Mouse (Mus musculus) gastrocnemius, postnatal 25 days (tissue): ENCODE results near the gene Tceal3. TPM values are rescaled to one million over a fixed set of nuclear protein-coding genes. Genes with fewer than 3 reads are reported as not detected.
"Not testable (repeated sequence)": the region's sequence is repeated elsewhere in the genome, so short reads cannot be mapped to it uniquely, and the experiment has no call there.

Experiments used
- DNase-seq: peaks from one replicate; pipeline ENCODE4 v3.0.0; 2022
- long read RNA-seq, 2 experiments: library from polyadenylated mRNA; stranded (forward); transcript quantifications; one replicate each; pipeline ENCODE4 v2.0.0; 2021
- total RNA-seq, 2 experiments: library from RNA; stranded (reverse); gene quantifications; 1 replicate in 1 of 2; 2 replicates in 1 of 2; pipeline ENCODE4 v1.2.3; 2021

Tceal3 gene
- 1 to 10 TPM in 1 of 2 experiments, under 1 TPM in 1; 0.80 to 1.3 TPM for total RNA-seq
- long read RNA-seq, experiment 1, partial matches to known transcripts, result 0 of 1 reads
- long read RNA-seq, experiment 1, other reads (novel, unspliced or antisense), result 0 of 1 reads
- long read RNA-seq, experiment 2, partial matches to known transcripts, result 0 of 2 reads
- long read RNA-seq, experiment 2, other reads (novel, unspliced or antisense), result 0 of 2 reads

DNA sequence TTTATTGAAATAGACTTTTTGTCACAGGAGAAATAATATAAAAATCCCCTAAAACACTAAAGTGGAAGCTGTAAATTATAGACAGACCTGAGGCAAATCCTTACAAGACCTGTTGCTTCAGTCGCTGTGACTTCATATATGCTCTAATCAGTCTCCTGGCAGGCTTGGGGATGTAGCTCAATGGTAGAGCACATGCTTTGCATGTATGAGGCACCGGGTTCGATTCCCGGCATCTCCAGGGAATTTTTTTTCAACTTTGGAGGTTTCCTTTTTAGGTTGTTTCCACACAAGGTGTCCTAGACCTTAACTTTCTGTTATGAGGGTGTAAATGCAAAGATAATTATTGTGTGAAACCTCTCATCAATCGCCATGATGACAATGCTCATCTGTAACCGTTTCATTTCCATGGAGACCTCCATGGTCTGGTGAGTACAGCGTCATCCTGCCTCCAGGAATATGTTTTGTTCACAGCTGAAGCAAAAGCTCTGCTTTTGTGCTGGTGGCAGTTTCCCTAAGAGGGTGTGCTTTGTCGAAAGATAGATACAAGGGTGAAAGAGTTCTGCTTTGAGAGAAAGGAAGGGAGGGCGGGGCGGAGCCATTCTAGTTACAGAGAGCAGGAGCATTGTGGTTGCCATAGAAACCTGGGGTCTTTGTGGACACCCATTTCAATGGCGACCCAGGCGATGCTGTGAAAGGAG lies at the start of gene Tceal3:
TSS of gene Tceal3 (plus strand) at position 644 of the 698 bp plus-strand sequence.
- no peak for DNase-seq

DNA sequence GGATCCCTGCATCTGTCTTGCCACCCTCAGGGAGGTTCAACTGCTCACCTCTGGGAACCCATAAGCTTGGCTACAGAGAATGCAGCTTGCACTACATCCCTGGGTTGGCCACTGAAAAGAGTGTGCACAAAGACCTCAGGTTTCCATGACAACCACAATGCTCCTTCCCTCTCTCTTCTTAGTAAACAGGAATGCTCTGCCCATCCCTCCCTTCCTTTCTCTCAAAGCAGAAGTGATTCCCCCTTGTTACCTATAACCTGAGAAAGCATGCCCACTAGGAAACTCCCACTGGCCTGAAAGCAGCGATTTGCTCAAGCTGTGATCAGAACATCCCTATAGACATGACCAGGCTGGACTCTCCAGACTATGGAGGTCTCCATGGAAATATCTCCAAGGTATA lies 46.7 kb upstream of the Tceal3 start, which contains the start of gene Kir3dl2:
TSS of gene Kir3dl2 (minus strand) at position 101 of the 400 bp plus-strand sequence.
- DNase-seq, result not testable (repeated sequence)

DNA sequence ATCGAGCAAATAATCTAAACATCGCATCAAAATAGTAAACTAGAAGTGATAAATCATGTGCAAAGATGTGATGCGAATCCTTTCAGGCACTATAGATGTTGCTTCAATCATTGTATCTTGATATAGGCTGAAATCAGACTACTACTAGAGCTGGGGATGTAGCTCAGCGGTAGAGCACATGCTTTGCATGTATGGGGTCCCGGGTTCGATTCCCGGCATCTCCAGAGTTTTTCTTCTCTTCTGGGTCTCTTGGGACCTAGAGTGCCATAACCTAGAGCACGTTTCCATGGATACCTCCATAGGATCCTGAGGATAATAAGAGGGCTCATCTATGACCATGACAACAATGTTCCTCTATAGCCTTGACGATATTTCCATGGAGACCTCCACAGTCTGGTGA lies 21.5 kb upstream of the Tceal3 start:
- DNase-seq, result not testable (repeated sequence)

DNA sequence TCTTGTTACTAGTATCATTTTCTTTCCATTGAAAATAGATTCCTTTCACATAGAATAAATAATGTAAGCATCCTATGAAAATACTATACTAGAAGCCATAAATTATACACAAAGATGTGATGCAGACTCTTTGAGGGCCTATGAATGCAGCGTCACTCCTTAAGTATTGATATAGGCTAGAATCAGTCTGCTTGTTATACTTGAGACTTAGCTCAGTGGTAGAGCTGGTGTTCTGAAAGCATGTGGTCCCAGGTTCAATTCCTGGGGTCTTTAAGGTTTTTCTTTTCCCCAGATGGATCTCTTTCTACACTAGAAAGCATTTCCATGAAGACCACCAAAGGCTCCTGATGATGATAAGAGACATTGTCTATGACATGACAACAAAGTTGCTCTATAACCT lies 6.0 kb upstream of the Tceal3 start:
- DNase-seq, result no peak

DNA sequence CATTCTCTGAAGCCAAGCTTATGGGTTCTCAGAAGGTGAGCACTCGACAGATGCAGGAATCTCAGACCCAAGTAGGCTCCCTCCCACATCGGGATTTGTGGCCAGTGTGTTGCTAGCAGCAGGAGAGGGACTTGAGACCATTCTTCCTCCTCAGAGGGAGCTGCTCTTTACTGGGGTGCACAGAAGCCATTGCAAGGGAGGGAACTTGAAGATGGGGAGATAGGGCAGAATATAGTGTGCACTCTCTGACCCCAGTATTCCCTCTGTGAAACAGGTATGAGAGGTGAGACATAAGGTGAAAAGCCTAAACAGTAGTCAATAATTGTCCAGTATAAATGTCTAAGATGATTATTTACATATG lies 235 bp downstream of the Tceal3 start:
- DNase-seq, result no peak

DNA sequence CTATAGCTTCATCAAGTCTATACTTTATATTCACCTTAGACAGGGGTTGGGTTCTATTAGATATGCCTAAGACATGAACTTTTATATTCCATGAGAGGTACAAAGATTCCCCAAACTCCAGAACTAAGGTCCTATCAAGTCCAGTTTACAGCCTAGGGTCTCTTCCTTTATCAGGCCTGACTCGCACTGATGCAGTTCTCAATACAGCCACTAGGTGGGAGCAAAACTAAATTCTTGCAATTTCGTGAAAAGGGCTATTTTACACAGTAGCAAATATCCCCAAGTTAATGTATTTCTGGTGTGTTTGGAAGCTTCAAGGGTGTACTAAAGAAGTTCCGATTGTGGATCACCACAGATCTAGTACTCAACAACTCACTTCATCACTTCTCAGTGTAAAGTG lies 8.8 kb downstream of the Tceal3 start:
- no peak for DNase-seq

DNA sequence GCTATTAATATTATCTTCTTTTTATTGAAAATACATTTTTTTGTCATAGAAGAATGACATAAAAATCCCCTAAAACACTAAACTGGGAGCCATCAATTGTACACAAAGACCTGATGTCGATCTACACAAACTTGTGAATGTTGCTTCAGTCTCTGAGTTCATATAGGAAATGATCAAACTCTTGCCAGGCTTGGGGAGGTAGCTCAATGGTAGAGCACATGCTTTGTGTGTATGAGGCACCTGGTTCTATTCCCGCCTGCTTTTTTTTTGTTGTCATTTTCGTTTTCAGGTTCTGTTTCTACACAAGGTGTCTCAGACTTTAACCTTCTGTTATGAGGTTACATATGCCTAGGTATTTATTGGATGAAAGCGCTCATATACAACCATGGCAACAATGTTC lies 16.3 kb downstream of the Tceal3 start:
- no peak for DNase-seq

DNA sequence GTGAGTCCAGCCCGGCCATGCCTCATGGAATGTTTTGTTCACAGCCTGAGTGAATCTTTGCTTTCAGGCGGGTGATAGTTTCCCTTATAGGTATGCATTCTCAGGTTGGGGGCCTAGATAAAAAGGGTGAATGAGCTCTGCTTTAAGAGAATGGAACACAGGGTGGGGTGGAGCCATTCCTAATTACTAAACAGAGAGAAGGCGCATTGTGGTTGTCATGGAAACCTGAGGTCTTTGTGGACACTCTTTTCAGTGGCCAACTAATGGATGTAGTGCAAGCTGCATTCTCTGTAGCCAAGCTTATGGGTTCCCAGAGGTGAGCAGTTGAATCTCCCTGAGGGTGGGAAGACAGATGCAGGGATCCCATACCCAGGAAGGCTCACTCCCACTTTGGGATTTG lies 16.8 kb downstream of the Tceal3 start:
- DNase-seq, result no peak

DNA sequence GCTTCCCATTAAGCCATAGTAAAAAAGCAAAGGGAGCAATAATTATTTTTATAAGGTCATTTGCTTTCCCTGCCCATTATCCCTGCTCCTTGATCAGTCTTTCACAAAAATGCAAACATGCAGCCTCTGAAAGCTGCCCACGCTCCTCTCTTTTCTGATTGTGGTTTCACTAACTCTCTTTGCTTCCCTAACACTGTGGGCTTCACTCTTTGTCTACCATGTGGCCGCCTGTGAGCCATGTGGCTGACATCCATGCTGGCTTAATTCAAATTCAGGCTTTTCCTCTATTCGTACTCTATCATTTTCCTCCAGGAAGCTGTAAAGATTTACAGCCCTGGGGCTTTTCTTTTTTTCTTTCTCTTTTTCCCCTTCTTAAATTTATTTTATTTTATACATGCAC lies 20.7 kb downstream of the Tceal3 start:
- DNase-seq, result no peak

DNA sequence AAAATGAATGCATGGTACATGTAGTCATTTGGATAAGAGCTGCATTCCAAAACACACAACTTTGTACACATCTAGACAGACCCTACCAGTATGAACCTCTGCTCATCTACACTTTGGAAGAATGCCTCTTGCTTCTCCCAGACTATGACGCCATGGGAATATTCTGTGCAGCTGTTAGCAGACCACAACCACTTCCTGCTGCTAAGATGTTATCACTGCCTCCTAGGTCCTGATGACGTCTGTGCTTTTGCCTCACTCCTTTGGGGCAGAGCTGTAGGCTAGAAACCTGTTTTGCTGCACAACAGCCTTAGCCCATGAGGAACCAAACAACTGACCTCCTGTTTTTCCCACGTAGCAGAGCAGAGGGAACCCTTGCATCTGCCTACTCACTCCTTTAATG lies 25.2 kb downstream of the Tceal3 start:
- not testable (repeated sequence) for DNase-seq

DNA sequence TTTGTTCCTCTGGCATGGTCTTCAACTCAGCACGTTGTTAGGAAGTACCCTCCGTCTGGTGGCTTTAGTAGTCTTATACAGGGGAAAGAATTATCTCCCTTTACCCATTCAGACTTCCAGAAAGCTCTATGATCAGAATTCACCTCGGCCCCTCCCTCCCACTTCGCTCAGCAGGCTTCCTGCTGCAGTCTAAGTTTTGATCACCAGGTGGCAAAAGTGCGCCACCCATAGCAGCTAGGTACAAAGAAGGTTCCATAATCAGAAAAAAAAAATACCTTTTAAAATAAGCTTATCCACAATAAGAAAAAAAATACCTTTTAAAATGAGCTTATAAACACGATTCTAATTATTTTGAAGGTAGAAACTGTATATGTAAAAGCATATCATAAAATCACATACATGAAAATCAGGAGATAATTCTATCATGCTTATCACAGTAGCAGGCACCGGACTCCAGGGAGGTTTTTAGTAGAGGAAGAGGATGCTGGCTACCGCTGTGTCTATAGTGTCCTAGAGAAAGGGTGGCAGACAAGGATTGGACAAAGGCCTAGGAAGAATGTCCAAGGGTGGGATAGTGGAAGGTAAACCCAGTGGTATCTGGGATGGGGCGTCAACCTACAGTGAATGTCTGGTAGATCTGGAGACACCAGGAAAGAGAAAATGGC lies 34.4 kb downstream of the Tceal3 start:
- DNase-seq, result no peak

DNA sequence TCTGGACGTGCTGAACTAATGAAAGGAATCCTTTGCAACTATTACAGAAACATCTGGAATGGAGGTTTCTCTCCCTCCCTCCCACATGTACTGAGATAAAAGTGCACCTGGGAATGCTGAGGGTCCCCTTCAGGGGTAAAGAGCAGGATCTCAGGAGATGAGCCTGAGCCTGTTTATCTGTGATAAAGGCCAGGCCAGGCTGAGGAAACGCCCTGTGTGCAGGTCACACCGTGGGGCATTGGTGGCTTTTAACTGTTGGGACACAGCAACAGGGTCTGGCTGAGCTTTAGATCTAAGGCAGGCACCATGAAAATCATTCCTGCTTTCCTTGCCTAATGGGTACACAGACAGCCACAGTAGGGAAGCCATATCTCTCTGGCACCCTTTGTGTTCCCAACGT lies 35.3 kb downstream of the Tceal3 start:
- DNase-seq, result no peak

DNA sequence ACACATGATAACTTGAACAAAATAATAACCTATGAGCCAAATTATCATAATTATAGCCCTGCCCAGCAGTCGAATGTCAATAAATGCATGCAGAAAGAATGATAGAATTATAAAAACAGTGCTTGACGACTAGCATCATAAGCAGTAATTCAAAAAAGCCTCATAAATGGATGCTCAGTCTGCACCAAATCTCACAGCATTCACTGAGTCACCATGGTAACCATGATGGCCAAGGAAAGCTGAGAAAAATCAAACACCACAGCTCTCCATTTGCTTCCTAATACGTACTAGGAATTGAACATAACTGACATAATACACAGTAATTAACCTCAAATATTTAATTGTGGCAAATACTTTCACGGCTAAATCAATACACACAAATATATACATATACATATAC lies 44.5 kb downstream of the Tceal3 start:
- DNase-seq, result no peak

DNA sequence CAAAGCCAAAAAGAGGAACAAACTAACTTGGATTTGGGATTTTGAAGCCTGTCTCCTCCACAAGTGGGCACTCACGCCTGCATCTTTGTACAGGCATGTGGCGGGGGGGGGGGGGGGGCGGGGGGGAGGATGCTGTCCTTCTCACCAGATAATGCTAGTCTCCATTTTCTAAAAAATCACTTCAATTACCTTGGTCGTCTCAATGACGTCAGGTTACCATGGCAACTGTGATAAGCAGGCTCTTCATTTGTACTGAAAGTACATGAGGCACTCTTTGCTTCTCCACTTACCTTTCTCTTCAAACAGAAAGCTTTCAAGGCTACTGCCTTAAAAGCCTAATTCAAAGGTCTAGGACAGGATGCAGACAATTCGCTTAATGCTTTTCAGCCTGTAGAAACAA lies 49.1 kb downstream of the Tceal3 start:
- DNase-seq, result no peak

DNA sequence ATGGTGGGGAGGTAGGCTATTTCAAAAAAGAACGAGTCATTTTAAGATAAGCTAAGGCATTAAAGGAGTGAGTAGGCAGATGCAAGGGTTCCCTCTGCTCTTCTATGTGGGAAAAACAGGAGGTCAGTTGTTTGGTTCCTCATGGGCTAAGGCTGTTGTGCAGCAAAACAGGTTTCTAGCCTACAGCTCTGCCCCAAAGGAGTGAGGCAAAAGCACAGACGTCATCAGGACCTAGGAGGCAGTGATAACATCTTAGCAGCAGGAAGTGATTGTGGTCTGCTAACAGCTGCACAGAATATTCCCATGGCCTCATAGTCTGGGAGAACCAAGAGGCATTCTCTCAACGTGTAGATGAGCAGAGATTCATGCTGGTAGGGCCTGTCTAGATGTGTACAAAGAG lies 55.2 kb downstream of the Tceal3 start:
- DNase-seq, result not testable (repeated sequence)

DNA sequence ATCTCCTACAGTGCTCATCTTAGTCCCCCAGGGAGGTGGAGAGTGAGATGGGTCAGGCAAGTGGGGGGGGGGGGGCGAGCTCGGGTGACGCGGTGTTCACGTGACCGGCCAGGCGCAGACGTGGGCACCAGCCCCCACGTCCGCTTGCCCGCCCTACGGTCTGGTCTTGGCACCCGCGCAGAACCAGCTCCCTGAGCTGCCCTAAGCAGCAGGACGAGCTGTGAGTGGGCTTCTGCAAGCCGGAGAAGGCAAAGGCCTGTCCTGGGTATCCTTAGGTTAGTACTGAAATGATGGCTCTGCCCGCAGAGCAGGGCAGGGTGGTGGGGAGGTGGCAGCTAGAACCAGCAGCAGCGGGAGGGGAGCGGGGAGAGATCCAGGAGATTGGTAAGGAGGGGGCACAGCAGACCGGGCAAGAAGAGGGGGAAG lies 75.7 kb downstream of the Tceal3 start:
- no peak for DNase-seq

DNA sequence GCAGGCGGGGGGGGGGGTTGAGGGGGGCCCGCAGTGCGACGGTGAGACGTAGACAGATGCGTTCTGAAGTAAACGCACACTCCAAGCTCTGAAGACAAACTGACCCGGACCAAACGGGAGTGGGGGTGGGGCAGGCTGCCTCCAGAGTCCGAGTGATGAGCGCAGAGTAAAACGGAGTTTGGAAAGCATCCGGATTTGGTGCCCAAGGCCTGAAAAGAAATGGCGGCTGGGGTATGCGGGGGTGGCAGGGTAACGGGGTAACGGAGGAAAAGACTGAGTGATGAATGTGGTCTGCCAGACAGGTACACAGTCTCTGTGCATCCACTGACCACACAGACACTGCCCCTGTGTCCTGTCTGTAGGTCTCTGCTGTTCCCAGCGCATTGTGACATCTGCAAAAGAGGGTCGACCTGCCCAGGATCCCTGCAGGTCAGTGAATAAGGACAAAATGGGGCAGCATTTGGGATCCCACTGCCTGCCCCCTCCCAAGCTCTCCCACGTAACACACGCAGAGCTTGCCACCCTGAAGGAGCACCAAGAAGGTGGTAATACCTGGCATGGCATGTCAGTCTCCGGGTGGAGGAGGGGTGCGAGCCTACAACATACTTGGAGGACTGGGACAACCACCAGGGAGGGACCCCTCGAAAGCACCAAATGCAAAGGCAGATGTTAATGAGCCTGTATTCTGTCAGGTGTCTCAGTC lies 76.3 kb downstream of the Tceal3 start:
- DNase-seq, result not testable (repeated sequence)

DNA sequence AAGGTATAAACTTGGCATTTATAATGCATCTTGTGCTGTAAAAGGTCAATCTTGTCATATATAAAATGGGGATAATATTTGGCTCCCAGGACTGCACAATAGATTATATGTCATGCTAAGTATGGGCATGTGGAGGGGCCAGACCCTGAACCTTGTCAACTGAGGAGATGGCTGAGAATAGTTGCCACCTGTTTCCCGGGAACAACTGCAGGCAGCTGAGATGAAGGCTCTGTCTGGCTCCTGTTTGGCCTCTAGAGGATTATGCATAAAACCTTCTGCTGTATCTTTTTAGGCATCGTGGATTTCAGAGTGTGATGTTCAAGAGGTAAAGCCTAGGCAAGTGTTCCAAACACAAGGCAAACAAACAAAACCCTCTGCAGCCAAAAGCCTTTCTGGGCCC lies 78.2 kb downstream of the Tceal3 start:
- no peak for DNase-seq

DNA sequence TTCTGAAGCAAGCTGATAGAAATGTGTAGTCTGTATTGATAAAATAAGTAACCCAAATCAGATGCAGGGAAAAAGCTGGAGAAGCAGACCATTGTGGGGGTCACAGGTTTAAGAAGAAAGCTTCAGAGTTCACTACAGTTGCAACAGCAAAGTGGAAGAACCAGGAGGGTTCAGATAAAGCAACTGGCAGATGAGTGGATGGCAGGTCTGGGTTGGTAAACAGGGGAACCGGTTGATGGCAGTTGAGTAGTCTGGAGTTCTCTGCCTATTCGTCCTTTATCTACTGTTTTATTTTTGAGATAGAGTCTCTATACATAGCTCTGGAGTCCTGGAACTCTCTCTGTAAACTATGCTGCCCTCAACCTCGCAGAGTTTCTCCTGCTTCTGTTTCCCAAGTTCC lies 90.3 kb downstream of the Tceal3 start:
- DNase-seq, result no peak

DNA sequence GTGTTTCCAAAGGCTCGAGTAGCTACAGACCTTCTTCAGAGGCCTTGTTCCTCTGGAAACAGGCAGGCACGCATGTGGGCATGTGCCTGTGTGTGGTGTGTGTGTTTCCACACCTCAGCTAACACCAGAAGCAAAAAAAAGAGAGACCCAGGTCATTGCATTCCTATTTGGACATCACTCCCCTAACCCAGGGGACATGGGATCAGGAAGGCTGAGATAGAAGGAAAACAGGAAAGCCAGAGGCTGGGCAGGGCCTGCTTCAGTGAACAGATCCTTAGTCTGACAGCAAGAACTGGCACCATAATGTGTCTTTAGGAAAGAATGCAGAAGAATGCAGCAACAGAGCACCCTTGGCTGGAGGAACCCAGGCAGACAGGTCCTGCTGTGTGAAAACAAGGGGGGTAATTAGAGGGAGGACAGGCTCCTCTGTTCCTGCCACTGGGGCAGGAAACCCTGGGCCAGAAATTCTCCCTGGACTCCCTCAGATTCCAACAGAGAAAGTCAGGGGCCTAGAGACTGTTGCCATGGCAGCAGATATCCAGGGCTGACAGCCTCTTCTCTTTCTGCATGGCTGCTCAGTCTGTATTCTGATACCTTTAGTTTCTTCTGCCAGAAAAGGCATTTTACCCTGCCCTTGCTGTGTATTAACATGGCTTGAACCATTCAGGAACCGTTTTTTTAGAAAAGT lies 101.1 kb downstream of the Tceal3 start:
- DNase-seq, result not testable (repeated sequence)

DNA sequence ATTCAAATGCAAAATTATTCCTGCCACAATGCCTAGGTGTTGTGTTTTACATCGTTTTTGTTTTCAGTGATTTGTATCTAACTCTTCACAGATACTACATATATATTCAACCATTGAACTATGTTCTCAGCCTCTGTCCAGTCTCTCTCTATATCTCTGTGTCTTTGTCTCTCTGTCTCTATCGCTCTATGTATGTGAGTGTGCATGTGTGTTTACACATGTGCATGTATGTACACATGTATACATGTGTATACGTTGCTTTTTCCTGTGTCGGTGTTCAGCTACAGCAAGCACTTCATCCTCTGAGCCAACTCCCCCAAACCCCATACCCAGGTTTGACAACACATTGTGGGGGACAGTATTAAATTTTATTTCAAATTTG lies 101.6 kb downstream of the Tceal3 start:
- DNase-seq, result no peak

DNA sequence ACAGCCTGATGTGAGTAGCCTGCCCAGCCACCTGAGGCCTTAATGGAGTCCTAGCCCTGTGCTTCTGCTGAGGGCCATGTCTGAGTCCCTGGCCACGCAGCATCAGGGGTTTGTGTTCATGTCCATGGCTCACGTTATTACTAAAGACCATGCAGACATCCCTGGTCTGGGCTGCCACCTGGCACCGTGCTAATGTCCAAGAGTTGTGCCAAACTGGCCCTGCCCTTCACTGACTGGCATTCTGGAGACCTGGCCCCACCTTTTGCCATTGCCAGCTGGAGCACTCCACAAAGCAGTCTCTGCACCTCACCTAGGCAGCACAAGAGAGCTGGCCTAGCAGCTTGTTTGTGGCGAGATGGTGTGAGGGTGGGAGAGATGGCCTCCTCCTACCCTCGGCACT lies 102.6 kb downstream of the Tceal3 start:
- DNase-seq, result no peak
